Mouse (Mus musculus) heart, adult 2 months (tissue): ENCODE measurements around the gene Gm6525. TPM values are rescaled to one million over a fixed set of nuclear protein-coding genes. Genes with fewer than 3 reads are reported as not detected.
A peak's percentile ranks its signal among the peaks of the same experiment; 100 is the strongest.

ENCODE experiments used
- DNase-seq, 2 experiments: peaks; one replicate each; pipeline ENCODE4 v3.0.0; 2021
- H3K27ac ChIP-seq: fragments of 200-600 bp; 2 replicates; pipeline ENCODE4 v1.8.1; 2022
- H3K27me3 ChIP-seq: fragments of 200-500 bp; 2 replicates; pipeline ENCODE4 v1.6.1; 2012; ENCODE audit warnings: mild to moderate bottlenecking, low read length, inconsistent platforms, mixed read lengths; ENCODE audit not compliant: control insufficient read depth, insufficient read depth
- H3K36me3 ChIP-seq: fragments of 200-500 bp; 2 replicates; pipeline ENCODE4 v1.6.1; 2012; ENCODE audit warnings: low read length, inconsistent platforms; ENCODE audit not compliant: control insufficient read depth, insufficient read depth
- H3K4me1 ChIP-seq: fragments of 200-500 bp; 2 replicates; pipeline ENCODE4 v1.6.1; 2011; ENCODE audit warnings: low read length; ENCODE audit not compliant: control insufficient read depth, insufficient read depth
- H3K4me3 ChIP-seq: fragments of 200-600 bp; 2 replicates; pipeline ENCODE4 v1.8.1; 2022
- H3K79me2 ChIP-seq: fragments of 200-500 bp; replicated peaks from 2 replicates; pipeline ENCODE4 v1.6.1; 2012; ENCODE audit warnings: mild to moderate bottlenecking, inconsistent platforms, low read length, moderate library complexity, mixed read lengths; ENCODE audit not compliant: control insufficient read depth, insufficient read depth
- H3K9ac ChIP-seq: fragments of 200-500 bp; 2 replicates; pipeline ENCODE4 v1.6.1; 2012; ENCODE audit warnings: low read depth, mild to moderate bottlenecking, control low read depth, inconsistent platforms, low read length, mixed read lengths
- CTCF ChIP-seq: fragments of 200-600 bp; IDR thresholded peaks from 2 replicates; pipeline ENCODE4 v1.8.1; 2022; ENCODE audit warnings: antibody characterized with exemption, mild to moderate bottlenecking, moderate library complexity
- EP300 ChIP-seq: fragments of 200-500 bp; IDR thresholded peaks from 2 replicates; pipeline ENCODE4 v1.6.1; 2011; ENCODE audit warnings: low read depth, low read length, control low read depth; ENCODE audit not compliant: insufficient read depth
- POLR2A ChIP-seq: fragments of 200-500 bp; IDR thresholded peaks from 2 replicates; pipeline ENCODE4 v1.6.1; 2011; ENCODE audit warnings: mild to moderate bottlenecking, low read depth, low read length, control low read depth; ENCODE audit not compliant: insufficient read depth
- WGBS: fragments of 180-500 bp; shearing (Covaris S2); methylation state at CpG from one replicate; pipeline ENCODE4 v1.1.7; 2018; 5-methylcytosine and 5-hydroxymethylcytosine counted together
- intact Hi-C: fragments of 180-260 bp; cut with DNase I; formaldehyde crosslinking; loops from one replicate; pipeline ENCODE4 v1.15.1; 2025
- polyA plus RNA-seq: library from polyadenylated mRNA; depleted of rRNA; stranded (reverse); fragments of >200 nt; gene quantifications from 2 replicates; pipeline ENCODE4 v1.2.3, GENCODE M21; 2012
- total RNA-seq, 2 experiments: library from RNA; stranded (reverse); gene quantifications; 2 replicates each; pipeline ENCODE4 v1.2.3; 2021

Gm6525 gene
- total and polyA plus RNA-seq, 3 experiments: not detected

DNA sequence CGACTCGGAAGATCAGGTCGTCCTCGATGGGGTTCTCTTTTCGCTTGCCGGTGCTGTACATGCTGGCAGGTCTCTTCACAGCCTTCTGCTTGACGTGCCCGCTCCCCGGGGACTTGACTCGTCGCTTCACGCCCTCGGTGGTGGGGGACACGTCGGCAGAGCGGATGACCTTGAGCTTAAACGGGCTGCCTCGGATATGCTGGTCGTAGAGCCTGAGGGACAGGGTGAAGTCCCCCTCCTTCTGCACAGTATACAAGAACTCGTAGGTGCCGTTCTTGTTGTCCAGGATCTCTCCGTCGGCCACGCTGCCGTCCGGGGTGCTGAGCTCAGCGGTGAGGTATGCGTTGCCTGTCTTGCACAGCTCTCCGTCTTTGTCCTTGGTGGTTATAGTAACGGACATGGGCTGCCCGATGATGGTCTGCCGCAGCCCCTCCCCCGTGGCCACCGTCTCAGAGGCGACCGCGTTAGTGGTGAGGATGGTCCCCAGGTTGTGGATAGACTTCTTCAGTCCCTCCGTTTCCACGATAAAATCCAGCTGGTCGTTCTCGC is 16.7 kb downstream of the Gm6525 start:
- TF ChIP-seq EP300: no peak
- TF ChIP-seq CTCF: no peak
- no peak for TF ChIP-seq POLR2A
- intact Hi-C loops: no loop called here
- peak; percentile 30 to 43 for DNase-seq
- H3K4me1 ChIP-seq: peaks cover 1% of the 10 kb centered on the region; the same call in 1 of the 2 replicates
- H3K4me3 ChIP-seq: peak overlapping the region; percentile 57
- H3K9ac ChIP-seq: peak overlapping the region; percentile 41
- H3K36me3 ChIP-seq: no peaks in the 10 kb centered on the region
- WGBS: 5% methylated on average over 41 of the region's 41 CpGs
- no peaks in the 10 kb centered on the region for H3K27me3 ChIP-seq
- peak overlapping the region; percentile 26; the same call in 1 of the 2 replicates for H3K27ac ChIP-seq
- H3K79me2 ChIP-seq: no peaks in the 10 kb centered on the region

DNA sequence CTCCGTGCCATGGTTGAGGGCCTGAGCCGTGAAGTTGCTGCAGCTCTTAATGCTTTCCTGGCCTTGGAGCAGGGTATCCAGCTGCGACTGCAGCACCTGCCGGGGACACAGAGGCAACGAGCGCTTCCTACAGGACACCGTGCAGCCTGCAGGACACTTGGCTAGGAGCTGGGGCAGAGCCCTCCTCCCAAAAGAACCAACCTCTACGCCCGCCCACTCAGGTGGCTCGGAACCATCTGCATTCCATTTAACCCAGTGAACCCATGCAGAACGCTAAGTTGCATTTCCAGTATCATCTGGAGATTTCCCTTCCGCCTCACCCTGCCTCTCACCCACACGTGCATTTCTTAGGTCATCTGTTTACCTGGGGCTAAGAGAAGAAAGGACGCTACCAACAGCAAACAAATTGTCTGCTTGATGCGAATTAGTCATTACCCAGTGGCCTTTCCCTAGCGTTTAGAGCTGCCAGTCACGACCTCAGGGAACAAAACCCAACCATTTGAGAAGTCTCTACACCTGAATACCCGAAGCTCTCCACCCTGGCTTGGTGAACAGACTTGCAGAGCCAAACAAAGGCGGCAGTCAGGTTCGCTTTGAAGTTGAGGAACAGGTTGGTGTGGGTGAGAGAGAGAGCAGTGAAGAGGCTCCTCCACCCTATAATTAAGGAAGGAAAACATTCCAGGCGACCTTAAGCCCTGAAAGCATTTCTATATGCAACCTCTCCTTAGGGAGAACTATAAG is 17.4 kb downstream of the Gm6525 start:
- no peak for DNase-seq

DNA sequence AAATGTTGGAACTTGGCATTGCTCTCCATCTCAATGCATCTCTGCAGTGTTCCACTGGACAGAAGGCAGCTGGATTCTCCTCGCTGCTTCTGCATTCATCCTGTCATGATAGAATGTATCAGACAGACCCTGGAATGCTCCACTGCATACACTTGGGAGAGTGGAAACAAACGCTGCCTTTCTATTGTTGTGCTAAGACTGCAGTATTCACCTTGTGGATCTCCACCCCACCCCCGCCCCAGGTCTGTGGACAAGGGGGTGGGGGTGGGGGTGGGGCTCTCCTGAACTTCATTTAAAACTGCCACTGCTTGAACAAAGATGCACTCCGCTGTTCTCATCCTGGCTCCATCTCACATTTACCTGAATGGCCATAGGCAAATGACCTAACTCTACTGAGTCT is 20.0 kb downstream of the Gm6525 start:
- no peak for DNase-seq
- H3K27ac ChIP-seq: no peak overlapping the region
- peaks cover 1% of the 10 kb centered on the region; the same call in 1 of the 2 replicates for H3K4me1 ChIP-seq
- H3K4me3 ChIP-seq: no peak overlapping the region
- no peaks in the 10 kb centered on the region for H3K36me3 ChIP-seq
- H3K79me2 ChIP-seq: no peaks in the 10 kb centered on the region
- intact Hi-C loops: no loop called here
- no peak overlapping the region for H3K9ac ChIP-seq
- H3K27me3 ChIP-seq: no peaks in the 10 kb centered on the region
- 72% methylated on average over 4 of the region's 4 CpGs for WGBS
- TF ChIP-seq EP300 (no peak), POLR2A (no peak), CTCF (no peak)

More for the DNA sequence above, 17.4 kb downstream of the Gm6525 start:
- Histone ChIP-seq H3K27ac (no peak overlapping the region), H3K9ac (no peak overlapping the region), H3K4me3 (peak overlapping the region; percentile 57), H3K36me3 (no peaks in the 10 kb centered on the region), H3K27me3 (no peaks in the 10 kb centered on the region), H3K4me1 (peaks cover 1% of the 10 kb centered on the region; the same call in 1 of the 2 replicates), H3K79me2 (no peaks in the 10 kb centered on the region)
- intact Hi-C loops: no loop called here
- TF ChIP-seq EP300: no peak
- TF ChIP-seq CTCF: peak; percentile 26; the same call in 1 of the 2 replicates
- no peak for TF ChIP-seq POLR2A
- WGBS: 67% methylated on average over 21 of the region's 21 CpGs

DNA sequence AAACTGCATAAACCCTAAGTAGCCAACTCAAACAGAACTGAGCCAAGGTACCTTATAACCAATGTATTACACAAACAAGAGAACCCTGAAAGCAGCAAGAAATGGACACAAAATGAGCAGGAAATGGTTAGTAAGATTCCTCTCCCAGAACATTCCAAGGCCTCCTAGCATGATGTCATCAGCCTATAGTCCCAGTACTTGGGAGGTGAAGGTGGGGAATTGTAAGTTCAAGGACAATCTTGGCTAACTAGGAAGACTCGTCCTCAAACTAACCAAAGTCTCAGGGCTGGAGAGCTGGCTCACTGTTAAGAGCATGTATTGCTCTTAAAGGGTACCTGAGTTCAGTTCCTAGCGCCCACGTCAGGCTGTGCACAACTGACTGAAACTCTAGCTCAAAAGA is 24.3 kb downstream of the Gm6525 start:
- H3K4me3 ChIP-seq: no peak overlapping the region
- TF ChIP-seq EP300 (no peak), POLR2A (no peak), CTCF (no peak)
- WGBS: 89% methylated on average over 3 of the region's 3 CpGs

DNA sequence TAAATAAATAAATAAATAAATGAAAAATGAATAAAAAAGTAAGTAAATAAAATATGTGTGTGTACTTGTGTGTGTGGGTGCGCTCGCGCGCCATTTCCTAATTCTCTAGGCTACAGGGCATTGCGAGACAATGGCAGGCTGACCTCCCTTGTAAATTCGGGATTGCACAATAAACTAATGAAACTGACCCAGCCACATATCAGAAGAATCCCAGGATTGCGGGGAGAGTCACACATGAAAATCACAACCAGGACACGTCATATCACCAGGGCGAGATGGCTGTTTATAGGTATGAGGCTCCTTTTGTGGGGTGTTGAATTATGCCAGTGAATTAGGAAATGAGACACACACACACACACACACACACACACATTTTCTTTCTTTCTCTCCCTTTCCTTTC is 25.6 kb downstream of the Gm6525 start:
- TF ChIP-seq CTCF (no peak), POLR2A (no peak), EP300 (no peak)
- Histone ChIP-seq H3K4me1 (no peaks in the 10 kb centered on the region), H3K36me3 (no peaks in the 10 kb centered on the region), H3K27me3 (no peaks in the 10 kb centered on the region), H3K4me3 (no peak overlapping the region), H3K27ac (no peak overlapping the region), H3K9ac (no peak overlapping the region), H3K79me2 (no peaks in the 10 kb centered on the region)
- 96% methylated on average over 9 of the region's 9 CpGs for WGBS
- intact Hi-C loops: no loop called here
- DNase-seq: no peak

More for the DNA sequence above, 24.3 kb downstream of the Gm6525 start:
- DNase-seq: no peak
- Histone ChIP-seq H3K27me3 (no peaks in the 10 kb centered on the region), H3K9ac (no peak overlapping the region), H3K4me1 (no peaks in the 10 kb centered on the region), H3K79me2 (no peaks in the 10 kb centered on the region), H3K27ac (no peak overlapping the region), H3K36me3 (no peaks in the 10 kb centered on the region)
- intact Hi-C loops: no loop called here

DNA sequence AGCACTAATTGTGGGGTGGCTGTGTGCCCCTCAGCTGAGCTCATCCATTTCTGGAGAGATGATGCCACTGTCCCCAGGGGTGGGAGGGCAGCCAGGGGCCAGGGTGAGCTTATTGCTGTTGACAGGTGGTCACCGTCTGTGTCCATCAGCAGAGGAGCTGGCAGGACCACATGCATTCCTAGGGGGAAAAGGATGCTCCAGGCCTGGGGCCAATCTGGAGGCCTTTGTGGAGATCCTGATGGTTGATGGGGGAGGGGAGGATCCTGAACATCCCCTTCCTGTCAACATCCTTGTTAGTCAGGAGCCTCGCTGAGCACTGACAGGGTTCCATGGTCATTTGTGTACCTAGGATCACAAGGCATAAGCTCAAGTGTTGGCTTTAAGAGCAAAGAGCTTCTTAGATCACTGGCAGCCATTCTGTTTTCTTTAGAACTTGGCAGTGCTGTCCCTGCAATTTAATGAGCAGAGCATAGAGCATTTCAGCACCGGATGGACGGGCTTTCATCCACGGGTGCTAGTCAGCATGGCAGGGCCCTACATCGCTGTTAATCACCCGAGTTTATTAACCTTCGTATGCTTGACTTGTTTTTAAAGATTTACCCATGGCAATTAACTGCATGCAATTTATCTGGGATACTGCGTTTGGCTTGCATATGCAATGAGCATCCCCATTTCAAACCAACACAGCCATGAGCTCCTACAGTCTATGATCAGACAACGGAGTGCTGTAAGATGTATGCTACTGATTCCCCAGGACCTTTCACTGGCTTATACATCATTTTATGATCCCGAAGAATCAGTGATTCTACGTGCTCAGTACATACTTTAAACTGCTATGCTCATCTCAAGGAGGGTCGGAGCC is 26.9 kb downstream of the Gm6525 start:
- TF ChIP-seq CTCF (no peak), EP300 (no peak), POLR2A (no peak)
- no peak for DNase-seq
- Histone ChIP-seq H3K79me2 (no peaks in the 10 kb centered on the region), H3K36me3 (no peaks in the 10 kb centered on the region), H3K27ac (no peak overlapping the region), H3K4me3 (no peak overlapping the region), H3K9ac (no peak overlapping the region), H3K27me3 (no peaks in the 10 kb centered on the region), H3K4me1 (no peaks in the 10 kb centered on the region)
- intact Hi-C loops: no loop called here
- WGBS: 77% methylated on average over 13 of the region's 13 CpGs
